Mouse (Mus musculus) cerebellum, adult 18-20 months (tissue): ENCODE measurements around the gene Fkbp6.
"Not testable (repeated sequence)": the region's sequence is repeated elsewhere in the genome, so short reads cannot be mapped to it uniquely, and the experiment has no call there.

Source experiments
- DNase-seq, 2 experiments: peaks; one replicate each; pipeline ENCODE4 v3.0.0; 2021

Fkbp6 gene

DNA sequence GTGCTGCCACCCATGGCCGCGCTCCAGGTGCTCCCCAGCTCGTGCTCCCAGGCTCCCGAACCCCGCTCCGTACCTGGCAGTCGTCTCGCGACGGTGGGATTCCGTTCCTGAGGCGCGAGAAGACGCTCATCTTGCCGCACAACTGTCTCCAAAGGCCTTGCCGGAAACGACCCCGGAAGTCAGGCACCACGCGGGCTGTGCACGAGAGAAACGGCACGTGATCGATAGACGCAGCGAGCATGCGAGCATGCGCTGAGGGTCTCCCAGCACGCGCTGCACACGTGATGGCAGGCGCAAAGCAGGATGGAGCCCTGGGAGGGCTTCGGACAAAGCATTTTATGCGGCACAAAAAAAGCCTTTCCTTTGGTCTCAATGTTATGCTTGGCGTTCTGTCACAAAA, at the start of gene Fkbp6:
Gene Fkbp6 (minus strand): TSS at position 183 of the 400 bp plus-strand sequence.
- no peak for DNase-seq

DNA sequence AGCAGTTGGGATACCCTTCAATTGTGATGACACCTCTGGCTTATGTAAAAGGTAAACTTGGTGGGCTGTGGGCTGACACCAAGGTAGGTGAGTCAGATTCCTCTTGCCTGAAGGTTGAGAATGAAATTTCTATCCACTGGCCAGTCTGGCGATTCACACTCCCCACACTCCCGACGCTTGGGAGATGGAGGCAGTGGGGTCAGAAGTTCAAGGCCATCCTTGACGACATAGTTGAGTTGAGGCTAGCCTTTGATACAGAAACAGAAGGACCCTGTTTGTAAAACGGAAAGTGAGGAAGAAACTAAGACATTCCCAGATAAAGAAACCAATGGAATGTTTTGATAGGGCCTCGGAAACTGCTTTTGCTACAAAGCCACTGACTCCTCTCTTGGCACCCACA, 49.5 kb upstream of the Fkbp6 start:
- no peak for DNase-seq

DNA sequence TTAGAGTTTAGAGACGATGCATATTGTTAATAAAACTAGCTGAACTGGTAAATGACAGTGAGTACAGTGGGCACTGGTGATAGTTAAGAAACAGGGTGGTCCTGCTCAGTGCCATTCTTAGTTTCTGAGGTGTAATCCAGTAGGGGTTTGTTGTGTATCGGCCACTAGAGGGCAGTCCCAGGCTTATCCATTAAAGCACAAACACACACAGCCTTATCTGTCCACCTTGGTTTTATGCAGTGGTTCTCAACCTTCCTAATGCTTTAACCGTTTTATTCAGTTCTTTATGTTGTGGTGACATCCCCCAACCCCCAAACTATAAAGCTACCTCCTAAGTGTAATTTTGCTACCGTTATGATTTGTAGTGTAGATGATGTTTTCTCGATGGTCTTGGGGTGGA, 46.0 kb upstream of the Fkbp6 start:
- peak; percentile 32 to 46 for DNase-seq

DNA sequence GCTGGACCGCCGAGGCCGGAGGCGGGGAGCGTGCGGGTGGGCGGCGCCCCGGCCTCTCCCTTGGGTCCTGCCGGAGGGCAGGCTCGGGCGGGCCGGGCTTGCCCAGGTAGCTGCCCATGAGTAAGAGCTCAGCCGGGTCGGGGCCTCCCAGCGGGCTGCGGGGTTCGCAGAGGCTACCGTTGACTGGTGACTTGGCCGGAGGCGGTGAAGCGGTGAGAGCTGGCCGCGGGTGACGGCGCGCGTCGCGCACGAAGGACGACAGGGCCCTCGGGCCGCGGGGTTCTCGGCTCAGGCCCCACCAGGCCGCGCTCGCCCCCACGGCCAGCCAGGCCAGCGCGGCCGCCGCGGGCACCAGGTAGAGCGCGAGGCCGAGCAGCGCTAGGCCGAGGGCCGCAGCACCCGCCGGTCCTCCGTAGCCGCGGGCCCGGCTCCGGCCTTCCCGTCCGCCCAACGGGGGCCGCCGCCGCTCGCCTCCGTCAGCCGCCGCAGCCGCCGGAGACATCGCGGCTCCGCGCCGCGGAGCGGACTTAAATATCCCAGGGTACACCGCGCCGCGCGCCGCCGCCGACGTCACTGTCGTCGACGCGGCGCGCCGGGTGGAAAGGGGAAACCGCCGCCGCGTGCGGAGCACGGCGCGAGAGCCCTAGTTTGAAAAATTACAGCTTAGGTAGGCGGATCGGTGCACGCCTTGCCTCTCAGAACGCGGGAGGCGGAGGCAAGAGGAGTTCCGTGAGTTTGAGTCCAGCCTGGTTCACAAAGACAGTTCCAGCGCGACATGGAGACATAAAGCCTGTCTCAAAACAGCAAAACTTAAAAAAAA, 44.4 kb upstream of the Fkbp6 start, which contains the start of gene Pom121:
Gene Pom121 (minus strand): TSS at position 543 of the 820 bp plus-strand sequence.
- peak; percentile 74 to 86 for DNase-seq

DNA sequence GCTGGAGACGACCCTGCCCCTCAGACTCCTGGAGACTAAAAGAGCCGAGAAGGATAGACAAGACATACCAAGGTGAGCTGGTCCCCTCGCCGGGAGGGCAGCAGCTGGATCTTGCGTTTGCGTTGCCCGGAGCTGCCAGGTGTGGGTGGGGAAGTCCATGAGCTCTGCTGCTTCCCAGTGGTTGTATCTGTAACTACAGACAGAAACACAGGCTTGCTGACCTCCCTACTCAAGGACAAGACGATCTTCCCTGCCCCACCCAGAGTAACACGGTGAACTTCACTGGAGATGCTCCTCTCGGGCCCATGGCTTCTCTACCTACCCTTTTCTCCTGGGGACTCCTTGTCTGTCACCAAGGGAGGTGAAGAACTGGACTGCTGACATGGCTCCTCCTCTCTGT, 33.9 kb upstream of the Fkbp6 start:
- no peak for DNase-seq

DNA sequence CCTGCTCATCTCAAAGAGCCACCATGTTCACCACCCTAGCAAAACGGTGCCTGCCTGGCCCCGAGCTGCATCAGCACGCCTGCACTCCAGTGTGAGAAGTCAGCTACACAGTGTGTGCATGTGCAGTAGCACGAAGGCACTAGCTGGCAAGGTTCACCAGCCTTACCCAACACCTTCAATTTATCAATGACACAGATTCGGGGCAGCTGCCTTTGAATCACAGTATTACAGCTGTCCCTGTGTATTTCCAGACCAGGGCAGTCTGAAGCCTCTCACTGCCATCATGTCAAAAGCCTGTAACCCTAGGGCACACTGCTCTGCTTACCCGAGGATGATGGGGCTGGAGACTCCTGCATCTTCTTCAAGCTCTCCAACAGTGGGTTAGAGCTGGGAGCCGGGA, 32.9 kb upstream of the Fkbp6 start:
- no peak for DNase-seq

DNA sequence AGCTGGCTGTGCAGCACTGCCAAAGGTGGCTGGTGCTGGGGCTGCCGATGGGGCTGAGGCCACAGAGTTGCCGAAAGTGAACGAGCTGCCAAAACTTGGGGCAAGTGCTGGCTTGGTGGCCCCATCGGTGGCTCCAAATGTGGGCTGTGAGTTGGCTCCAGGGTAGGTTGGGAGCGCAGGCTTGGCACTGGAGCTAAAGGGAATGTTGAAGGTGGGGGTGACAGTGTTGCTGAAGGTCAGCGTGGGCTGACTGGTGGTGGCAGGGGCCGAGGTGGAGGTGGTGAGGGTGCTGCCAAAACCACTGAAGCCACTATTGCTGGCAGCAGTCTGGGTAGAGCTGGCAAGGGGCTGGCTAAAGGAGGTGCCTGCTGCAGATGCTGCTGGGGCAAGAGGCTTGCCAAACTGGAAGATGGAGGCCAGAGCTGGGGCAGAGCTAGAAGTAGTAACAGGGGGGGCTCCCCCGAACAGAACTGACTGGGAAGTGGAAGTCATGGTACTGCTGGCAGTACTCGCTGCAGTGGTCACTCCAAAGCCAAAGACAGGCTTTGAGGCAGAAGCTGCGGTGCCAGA, 31.6 kb upstream of the Fkbp6 start:
- no peak for DNase-seq

DNA sequence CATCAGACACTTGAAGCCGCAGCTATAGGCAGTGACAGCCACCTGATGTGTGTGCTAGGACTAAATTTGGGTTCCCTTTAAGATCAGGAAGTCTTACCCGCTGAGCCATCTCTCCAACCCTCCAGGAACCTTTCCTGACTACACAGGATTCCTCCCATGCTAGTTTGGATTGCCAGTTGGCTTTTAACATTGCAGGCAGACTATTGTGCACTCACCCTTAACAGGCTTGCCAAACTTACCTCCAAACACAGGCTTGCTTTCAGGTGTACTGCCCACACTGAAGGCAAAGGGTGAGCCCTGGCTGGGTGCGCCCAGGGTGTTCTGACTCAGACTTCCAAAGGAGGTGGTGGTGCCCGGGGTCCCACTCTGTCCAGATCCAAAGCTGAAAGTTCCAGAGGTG, 30.8 kb upstream of the Fkbp6 start:
- DNase-seq = no peak

DNA sequence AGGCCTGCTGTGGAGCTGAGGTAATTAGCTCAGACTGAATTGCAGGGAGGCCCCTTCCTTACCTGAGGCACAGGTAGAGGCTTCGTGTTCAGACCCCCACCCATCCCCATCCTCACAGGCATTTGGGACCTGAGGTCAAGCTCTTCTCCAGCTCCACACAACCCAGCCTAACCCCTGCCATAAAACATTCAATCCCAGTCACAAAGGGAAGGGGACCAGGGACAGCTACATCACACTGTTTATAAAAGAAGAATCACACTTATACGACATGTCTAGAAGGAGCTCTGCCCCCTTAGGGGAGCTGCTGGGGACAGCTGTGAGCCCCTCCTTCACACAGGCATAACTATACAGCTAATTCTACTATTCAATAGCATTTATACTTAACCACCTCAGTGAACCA, 26.5 kb upstream of the Fkbp6 start:
- DNase-seq = no peak

DNA sequence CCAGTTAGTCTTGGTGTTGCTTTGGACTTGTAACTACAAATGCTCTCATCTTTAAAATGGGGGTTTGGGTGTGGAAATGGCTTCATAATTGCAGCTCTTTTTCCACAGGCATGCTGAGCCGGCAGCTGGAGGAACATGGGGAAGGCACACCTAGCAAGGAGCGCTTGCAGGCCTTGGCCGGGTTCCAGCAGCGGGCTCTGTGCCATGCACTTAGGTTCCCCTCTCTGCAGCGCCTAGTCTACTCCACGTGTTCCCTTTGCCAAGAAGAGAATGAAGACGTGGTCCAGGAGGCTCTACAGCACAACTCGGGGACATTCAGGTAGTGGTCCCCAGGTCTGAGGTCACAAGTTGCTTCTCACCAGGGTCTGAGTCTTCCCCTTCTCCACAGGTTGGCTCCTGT, 25.3 kb upstream of the Fkbp6 start:
- DNase-seq = peak; percentile 33 to 34

DNA sequence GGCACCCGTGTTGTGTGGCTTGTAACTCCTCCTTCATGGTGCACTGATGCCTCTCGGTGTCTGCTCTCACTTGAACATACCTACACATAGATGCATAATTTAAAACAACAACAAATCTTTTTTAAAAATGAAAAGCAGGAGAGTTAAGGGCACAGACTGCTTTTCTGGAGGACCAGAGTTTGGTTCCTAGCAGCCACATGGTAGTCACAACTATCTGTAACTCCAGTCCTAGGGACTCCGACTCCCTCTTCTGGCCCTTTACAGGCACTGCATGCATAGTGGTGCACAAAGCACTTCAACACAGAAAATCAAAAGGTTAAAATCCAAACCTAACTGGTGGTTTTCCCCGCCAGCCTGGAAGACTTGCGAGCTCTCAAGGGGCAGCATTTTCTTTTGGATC, 23.8 kb upstream of the Fkbp6 start:
- DNase-seq = no peak

DNA sequence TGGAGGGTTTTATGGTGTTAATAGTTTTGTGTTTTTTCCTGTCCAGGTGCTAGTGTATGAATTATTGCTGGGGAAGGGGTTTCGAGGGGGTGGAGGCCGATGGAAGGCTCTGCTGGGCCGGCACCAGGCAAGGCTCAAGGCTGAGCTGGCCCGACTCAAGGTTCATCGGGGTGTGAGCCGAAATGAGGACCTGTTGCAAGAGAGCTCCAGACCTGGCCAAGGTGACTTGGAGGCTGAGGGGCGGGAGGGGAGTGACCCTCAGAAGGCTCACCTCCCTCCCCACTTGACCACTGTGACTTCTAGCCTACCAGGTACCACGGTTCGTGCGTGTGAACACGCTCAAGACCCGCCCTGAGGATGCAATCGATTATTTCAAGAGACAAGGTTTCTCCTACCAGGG, 21.4 kb upstream of the Fkbp6 start:
- no peak for DNase-seq

DNA sequence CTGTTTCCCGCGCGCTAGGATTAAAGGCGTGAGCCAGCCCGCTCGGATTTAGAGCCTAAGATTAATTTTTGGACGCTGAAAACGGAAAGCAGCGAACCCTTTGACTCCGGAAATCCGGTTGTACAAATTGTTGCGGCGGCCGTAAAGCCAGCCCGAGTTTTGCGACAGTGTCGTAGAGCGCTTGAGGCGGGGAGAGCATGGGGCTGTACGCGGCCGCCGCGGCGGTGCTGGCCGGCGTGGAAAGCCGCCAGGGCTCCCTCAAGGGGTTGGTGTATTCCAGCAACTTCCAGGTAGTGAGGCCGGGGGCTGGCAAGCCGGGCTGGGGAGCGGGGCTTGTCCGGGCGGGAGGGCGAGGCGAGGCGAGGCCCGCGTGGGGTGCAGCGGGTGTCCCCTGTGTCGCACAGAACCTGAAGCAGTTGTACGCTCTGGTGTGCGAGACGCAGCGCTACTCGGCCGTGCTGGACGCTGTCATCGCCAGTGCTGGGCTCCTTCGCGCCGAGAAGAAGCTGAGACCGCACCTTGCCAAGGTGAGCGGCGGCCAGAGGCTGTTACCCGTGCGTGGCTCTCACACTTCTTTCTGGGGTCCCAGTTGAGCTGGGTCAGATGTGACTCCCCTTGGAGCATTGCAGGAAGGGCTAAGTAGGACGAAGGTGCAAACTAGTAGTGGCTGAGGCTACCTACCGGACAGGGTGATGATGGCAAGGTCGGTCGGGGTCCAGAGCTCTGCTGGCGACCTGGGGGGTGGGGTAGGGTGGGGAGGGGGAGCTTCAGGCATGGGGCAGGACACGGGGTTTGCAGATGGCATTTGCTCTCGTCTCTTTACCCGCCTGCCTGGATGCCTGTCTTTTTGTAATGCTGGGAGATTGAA, 20.2 kb upstream of the Fkbp6 start, which contains the start of gene Nsun5:
Gene Nsun5 (plus strand): TSS at position 167 of the 868 bp plus-strand sequence.
- peak; percentile 94 to 96 for DNase-seq

DNA sequence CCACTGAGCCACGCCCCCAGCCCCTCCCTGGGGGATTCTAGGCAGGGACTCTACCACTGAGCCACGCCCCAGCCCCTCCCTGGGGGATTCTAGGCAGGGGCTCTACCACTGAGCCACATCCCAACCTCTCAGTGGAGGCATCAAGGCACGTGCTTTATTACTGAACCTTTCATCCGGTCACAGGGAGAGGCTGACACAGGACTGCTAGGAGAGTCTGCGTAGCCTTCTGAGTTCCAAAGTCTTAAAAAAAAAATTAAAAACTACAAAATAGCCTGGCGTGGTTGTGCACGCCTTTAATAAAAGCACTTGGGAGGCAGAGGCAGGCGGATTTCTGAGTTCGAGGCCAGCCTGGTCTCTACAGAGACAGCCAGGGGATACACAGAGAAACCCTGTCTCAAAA, 19.4 kb upstream of the Fkbp6 start:
- DNase-seq = not testable (repeated sequence)

DNA sequence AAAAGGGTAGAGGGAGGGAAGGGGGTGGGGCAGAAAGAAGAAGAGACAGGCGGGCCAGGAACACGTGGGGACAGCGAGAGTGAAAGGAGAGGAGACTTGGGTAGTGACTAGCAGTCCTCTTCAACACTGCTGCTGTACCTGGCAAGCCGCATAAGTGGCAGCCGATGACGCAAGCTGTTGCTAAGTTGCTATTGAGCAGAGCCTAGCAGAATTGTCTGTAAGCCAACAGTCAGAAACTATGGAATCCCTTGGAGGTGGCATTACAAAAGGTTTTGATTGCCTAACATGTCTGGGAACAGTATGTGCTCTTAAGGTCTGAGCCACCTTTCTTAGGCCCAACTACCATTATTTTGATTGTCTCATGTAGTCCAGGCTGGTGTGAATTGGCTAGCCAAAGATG, 18.5 kb upstream of the Fkbp6 start:
- DNase-seq = no peak

DNA sequence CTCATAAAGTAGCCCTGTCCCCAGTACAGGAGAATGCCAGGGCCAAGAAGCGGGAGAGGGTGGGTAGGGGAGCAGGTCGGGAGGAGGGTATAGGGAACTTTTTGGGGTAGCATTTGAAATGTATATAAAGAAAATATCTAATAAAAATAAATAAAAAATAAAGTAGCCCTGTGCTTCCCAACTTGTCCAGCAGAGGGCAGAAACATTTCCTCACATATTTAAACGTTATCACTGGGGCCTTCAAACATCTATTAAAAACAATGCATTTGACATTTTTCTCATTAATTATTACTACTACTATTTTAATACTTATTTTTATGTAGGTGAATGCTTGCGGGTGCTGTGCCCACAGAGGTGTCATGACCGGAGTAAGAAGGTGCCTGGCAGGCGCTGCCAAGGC, 18.0 kb upstream of the Fkbp6 start:
- peak in 1 of 2 experiments; percentile 38 for DNase-seq

DNA sequence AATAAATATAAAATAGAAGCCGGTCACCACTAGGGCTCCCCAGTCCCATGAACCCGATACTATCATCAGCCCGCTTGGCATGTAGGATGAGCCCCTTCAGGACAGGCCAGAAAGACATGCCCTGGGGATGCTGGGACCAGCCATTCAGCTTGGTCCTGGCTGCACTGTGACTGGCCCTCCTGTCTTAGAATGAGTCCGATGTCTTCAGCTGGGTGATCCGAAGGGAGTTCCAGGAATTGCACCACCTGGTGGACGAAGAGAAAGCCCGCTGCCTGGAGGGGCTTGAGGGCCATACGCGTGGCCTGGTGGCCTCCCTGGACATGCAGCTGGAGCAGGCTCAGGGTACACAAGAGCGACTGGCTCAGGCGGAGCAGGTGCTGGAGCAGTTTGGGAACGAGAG, 13.7 kb upstream of the Fkbp6 start:
- no peak for DNase-seq

DNA sequence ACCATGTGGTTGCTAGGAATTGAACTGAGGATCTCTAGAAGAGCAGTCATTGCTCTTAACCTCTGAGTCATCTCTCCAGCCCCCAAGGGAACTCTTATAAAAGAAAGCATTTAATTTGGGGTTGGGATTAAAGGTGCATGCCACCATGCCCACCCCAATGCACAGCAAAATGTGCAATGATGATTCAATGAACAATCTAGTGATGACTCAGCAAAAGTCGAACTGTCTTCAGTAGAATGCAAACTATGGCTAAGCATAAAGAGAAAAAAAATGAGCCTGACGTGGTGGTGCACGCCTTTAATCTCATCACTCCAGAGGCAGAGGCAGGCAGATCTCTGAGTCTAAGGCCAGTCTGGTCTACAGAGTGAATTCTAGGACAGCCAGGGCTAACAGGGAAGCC, 12.7 kb upstream of the Fkbp6 start:
- DNase-seq = no peak

DNA sequence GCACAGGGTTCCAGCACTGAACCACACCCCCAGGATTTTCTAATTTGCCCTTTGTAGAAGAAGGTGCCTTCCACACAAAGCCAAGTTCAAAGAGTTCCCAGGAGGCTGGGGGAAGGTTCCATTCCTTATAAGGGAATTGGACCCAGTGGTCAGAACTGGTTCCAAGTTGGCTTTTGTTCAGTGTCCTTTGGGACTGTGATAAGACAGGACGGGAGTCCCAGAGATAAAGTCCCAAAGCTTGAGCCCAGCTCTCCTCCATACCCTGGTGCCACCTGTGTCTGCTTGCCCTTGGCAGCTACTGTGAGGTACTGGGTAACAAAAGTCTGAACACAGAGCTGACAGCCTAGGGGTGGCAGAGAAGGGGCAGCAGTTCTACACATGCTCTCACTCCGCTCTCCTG, 9.9 kb upstream of the Fkbp6 start:
- DNase-seq = no peak

DNA sequence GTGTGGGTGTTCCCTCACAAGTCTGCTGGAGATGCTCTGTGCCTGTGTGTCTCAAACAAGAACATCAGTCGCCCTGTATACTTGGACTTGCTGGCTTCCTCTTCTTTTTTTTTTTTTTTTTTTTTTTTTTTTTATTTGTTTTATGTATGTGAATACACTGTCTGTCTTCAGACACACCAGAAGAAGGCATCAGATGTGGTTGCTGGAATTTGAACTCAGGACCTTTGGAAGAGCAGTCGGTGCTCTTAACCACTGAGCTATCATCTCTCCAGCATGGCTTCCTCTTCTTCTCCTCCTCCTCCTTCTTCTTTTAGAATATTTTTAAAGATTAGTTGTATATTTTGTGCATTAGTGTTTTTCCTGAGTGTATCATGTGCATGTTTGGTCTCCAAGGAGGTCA, 7.7 kb upstream of the Fkbp6 start:
- no peak for DNase-seq

DNA sequence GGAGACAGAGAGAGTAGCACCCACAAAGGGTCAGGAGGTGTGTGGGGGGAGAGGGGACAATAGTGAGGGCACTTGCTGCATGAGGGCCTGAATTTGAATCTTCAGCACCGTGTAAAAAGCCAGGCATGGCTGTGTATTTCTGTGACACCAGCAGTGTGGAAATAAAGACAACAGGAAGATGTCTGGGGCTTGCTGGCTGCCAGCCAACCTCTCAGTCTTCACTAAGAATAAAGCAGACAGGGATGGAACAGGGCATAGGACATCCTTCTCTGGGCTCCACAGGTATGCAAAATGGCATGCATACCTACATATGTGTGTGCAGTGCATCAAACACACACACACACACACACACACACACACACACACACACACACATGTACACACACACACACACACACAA, 6.2 kb upstream of the Fkbp6 start:
- DNase-seq = no peak

DNA sequence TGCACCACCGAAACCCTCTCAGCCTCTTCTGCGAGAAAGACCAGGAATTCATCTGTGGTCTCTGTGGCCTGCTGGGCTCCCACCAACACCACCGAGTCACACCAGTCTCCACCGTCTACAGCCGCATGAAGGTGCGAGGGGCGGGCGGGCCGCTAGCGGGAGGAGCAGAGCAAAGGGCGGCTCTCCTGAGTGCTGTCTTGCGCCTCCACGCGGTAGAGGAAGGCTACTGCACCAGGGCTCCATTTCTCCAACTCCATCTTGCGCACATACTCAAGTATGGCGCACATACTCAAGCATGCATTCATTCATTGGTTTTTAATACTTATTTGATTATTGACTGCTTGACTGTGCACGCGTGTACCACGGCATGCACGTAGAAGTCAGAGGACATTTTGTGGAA, 3.7 kb upstream of the Fkbp6 start:
- no peak for DNase-seq

DNA sequence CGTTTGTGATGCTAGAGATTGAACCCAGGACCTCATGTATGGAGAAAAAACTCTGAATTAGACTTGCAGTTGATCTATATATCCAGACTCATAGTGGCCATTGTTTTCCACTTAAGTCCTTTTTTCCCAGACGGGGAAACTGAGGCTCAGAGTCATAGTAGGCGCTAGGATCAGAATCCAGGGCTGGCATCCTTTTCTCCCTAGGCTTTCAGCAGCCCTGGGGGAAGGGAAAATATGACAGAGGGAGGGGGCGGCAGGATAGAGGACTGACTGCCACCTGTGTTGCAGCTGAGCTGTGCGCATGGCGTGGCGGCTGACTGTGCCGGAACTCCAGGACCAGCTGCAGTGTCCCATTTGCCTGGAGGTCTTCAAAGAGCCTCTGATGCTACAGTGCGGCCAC, 3.2 kb upstream of the Fkbp6 start, which contains the start of gene Trim50:
Gene Trim50 (plus strand): TSS at position 301 of the 400 bp plus-strand sequence.
- DNase-seq = no peak

DNA sequence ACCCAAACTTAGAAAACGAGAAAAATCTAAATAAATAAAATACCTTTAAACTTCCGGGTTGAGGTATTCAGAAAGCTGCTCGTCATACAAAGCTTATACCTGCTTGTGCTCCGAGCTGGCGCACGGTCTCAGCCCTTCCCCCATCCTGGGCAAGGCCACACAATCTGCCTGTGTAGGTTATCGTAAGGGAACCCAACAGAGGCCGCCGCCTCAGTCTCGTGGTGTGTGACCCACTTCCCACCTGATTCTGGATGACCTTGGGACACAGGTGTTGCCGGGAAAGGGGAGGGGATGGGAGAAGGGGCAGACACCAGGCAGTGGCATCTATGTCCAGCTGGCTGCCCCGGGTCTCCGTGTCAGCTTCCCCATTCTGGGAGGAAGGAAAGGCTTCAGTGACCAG, 1.8 kb upstream of the Fkbp6 start:
- DNase-seq = no peak
